Mouse (Mus musculus) A20 (cell line): Measurements from ENCODE around the gene AA467197.

Source experiments
- DNase-seq: peaks from one replicate; pipeline ENCODE4 v3.0.0-alpha.2; 2011; ENCODE audit warnings: low read depth, low spot score

The AA467197 gene

GRCm38 (mm10) chr2:122636686-122637085, at the start of gene AA467197:
TSS of gene AA467197 (plus strand) at chr2:122636986.
- no peak for DNase-seq

GRCm38 (mm10) chr2:122587861-122588519, 48.8 kb upstream of the AA467197 start:
- DNase-seq = no peak

GRCm38 (mm10) chr2:122590351-122590750, 46.4 kb upstream of the AA467197 start:
- no peak for DNase-seq

GRCm38 (mm10) chr2:122591213-122591612, 45.6 kb upstream of the AA467197 start:
- no peak for DNase-seq

- DNase-seq = no peak
Measured at GRCm38 (mm10) chr2:122595461-122595860, 41.3 kb upstream of the AA467197 start.

- DNase-seq = no peak
Measured at GRCm38 (mm10) chr2:122599736-122600135, 37.0 kb upstream of the AA467197 start.

- DNase-seq = no peak
Measured at GRCm38 (mm10) chr2:122601354-122601753, 35.4 kb upstream of the AA467197 start.

GRCm38 (mm10) chr2:122605829-122606228, 31.0 kb upstream of the AA467197 start:
- DNase-seq = no peak

- no peak for DNase-seq
Measured at GRCm38 (mm10) chr2:122608820-122609219, 28.0 kb upstream of the AA467197 start.

- peak; percentile 94 for DNase-seq
Measured at GRCm38 (mm10) chr2:122610746-122611653, 25.8 kb upstream of the AA467197 start, which contains the start of gene Gatm. TSS of gene Gatm (minus strand) at chr2:122611303.

- DNase-seq = no peak
Measured at GRCm38 (mm10) chr2:122611654-122611973, 25.2 kb upstream of the AA467197 start.

- no peak for DNase-seq
Measured at GRCm38 (mm10) chr2:122616237-122616636, 20.5 kb upstream of the AA467197 start.

GRCm38 (mm10) chr2:122617792-122618191, 19.0 kb upstream of the AA467197 start:
- no peak for DNase-seq

GRCm38 (mm10) chr2:122618719-122619118, 18.1 kb upstream of the AA467197 start:
- DNase-seq = no peak

- DNase-seq = no peak
Measured at GRCm38 (mm10) chr2:122621337-122622110, 15.3 kb upstream of the AA467197 start.

GRCm38 (mm10) chr2:122625930-122626329, 10.9 kb upstream of the AA467197 start:
- DNase-seq = no peak

- peak; percentile 77 for DNase-seq
Measured at GRCm38 (mm10) chr2:122628976-122629375, 7.8 kb upstream of the AA467197 start.

GRCm38 (mm10) chr2:122629871-122630270, 6.9 kb upstream of the AA467197 start:
- no peak for DNase-seq

- DNase-seq = peak; percentile 93
Measured at GRCm38 (mm10) chr2:122630465-122631225, 6.1 kb upstream of the AA467197 start.

- DNase-seq = peak; percentile 62
Measured at GRCm38 (mm10) chr2:122631226-122631801, 5.5 kb upstream of the AA467197 start.

GRCm38 (mm10) chr2:122637526-122637997, 776 bp downstream of the AA467197 start:
- DNase-seq = peak; percentile 60
